Mouse (Mus musculus): ENCODE data around the gene Ttyh3.

DNA sequence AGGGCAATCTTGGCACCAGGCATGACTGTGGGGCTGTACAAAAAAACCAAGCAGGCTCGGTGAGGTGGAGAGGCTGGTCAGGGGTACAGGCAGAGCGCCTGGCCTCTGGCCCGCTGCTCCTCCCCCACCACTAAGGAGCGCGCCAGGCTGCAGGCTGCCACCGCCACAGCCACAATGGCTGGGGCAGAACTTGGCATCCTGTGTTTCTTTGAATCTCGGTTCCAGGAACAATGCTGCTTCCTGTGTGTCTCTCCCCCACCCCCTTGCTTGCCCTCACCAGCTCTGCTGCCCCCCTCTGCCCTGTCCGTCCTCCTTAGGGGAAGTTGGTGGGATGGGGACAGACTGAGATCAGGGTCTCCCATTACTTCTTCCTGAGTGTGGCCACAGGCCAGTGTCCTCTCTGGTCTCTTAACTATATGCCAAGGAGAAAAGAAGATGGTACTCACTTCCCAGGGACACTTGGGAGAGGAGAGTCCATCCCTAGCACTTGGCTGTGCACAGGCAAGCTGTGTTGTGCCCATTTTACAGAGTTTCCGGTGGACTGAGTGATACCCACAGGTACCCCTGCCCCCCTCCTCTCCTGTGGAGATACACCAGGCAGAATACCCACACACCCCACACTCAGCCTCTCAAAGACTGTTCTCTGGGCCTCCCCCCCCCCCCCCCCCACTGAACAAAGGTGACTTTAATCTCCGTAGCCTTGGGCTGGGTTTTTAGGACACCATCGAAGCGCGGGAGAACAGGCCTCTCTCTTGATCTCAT is 39.1 kb downstream of the Ttyh3 start:
- TF ChIP-seq CTCF (IDR thresholded peaks at IDR 0.05; ENCODE audit: control insufficient read depth, insufficient read depth, insufficient read length) (no peak), MAX (IDR thresholded peaks at IDR 0.05) (no peak), MYOG (IDR thresholded peaks at IDR 0.05; ENCODE audit: control insufficient read depth, extremely low read depth, insufficient read length) (no peak)
